8 mouse cellular contexts compared by ENCODE assay signal in the genomic region with DNA sequence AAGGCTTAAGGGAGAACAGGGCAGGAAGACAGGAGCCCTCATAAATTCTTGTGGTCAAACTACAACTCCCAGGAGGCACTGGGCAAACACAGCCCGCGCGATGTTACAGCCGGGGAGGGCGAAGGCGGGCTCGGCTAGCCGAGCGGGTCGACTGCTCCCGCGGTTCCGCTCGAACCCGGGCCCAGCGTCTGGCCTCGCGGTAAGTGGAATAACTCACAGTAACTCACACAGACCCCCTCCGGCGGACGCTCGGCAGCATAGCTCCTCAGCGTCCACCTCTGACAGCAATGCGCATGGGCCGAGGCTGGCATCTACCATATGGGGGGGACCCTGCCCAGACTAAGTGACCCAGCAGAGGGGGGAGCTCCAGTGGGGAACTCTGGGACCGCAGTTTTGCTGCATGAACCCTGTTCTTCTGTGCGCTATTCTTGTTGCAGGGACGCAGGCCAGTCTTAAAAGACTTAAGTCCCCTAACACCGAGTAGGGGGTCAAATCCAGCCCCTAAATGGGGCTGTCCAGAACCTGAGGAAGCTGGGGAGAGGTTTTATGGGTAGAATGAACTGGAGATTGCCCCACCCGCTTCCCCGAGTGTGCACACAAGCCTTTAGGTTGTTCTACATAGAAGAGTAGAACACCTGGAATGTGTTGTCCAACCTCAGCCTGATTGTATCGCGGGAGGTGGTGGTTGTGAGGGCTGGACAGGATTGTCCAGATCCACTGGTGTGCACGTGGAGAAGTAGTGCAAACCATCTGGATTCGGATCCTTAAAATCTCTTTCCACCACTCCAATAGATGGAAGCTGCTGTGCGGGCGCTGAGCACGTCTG. TPM values are rescaled to one million over a fixed set of nuclear protein-coding genes. Genes with fewer than 3 reads are reported as not detected.
DNase-seq lines count a peak whose midpoint lies in the region; ATAC-seq and TF ChIP-seq lines count a peak whose summit lies in the region.

A gene (plus strand): TSS at position 112 of the 826 bp plus-strand sequence.

- H3K9ac ChIP-seq in embryonic facial prominence, embryonic 13.5 days = peak within 1 kb of the TSS; percentile 94
- H3K9ac ChIP-seq in heart, adult 2 months (ENCODE audit: low read depth, low read length) = peak within 1 kb of the TSS; percentile 85
- H3K9ac ChIP-seq in limb, embryonic 13.5 days = peak within 1 kb of the TSS; percentile 83
- peak within 1 kb of the TSS; percentile 72 for H3K9ac ChIP-seq in midbrain, embryonic 16.5 days (ENCODE audit: low read depth, low read length)

- H3K36me3 ChIP-seq in embryonic facial prominence, embryonic 13.5 days = peaks cover 42% of the 10 kb centered on the region
- no peaks in the 10 kb centered on the region for H3K36me3 ChIP-seq in heart, adult 2 months (ENCODE audit: control insufficient read depth, insufficient read depth, low read length)
- peaks cover 40% of the 10 kb centered on the region for H3K36me3 ChIP-seq in limb, embryonic 13.5 days
- H3K36me3 ChIP-seq in midbrain, embryonic 16.5 days (ENCODE audit: control insufficient read depth, insufficient read depth, low read length) = peaks cover 13% of the 10 kb centered on the region

- TF ChIP-seq CTCF in heart, adult 2 months (IDR thresholded peaks at IDR 0.05) = 0 out of 2 replicates have a peak, but pooled peaks have one; percentile 9

- TF ChIP-seq EP300 in heart, adult 2 months (IDR thresholded peaks at IDR 0.05; ENCODE audit: insufficient read depth, low read depth, low read length) = no peak

- ATAC-seq in embryonic facial prominence, embryonic 13.5 days (ENCODE audit: insufficient number of reproducible peaks, insufficient read depth, low FRiP score, low TSS enrichment, low read depth) = peak; percentile 91
- ATAC-seq in limb, embryonic 13.5 days (ENCODE audit: low FRiP score, low read depth) = peak; percentile 91
- ATAC-seq in midbrain, embryonic 16.5 days = peak; percentile 94

- H3K4me3 ChIP-seq in embryonic facial prominence, embryonic 13.5 days = peak within 1 kb of the TSS; percentile 70
- peak within 1 kb of the TSS; percentile 90 for H3K4me3 ChIP-seq in heart, adult 2 months
- peak within 1 kb of the TSS; percentile 60 for H3K4me3 ChIP-seq in limb, embryonic 13.5 days
- peak within 1 kb of the TSS; percentile 62 for H3K4me3 ChIP-seq in midbrain, embryonic 16.5 days (ENCODE audit: low read depth, low read length)

- no peaks in the 10 kb centered on the region for H3K27me3 ChIP-seq in embryonic facial prominence, embryonic 13.5 days
- H3K27me3 ChIP-seq in heart, adult 2 months (ENCODE audit: control insufficient read depth, insufficient read depth, low read length) = no peaks in the 10 kb centered on the region
- H3K27me3 ChIP-seq in limb, embryonic 13.5 days = peaks cover 5% of the 10 kb centered on the region; the same call in 1 of the 2 replicates
- H3K27me3 ChIP-seq in midbrain, embryonic 16.5 days (ENCODE audit: control insufficient read depth, insufficient read depth, low read depth, low read length) = no peaks in the 10 kb centered on the region

- TF ChIP-seq POLR2A in heart, adult 2 months (IDR thresholded peaks at IDR 0.05; ENCODE audit: insufficient read depth, low read depth, low read length) = peak; percentile 89

- intact Hi-C loops in heart, adult 2 months (cut with DNase I) = no loop called here

- H3K79me2 ChIP-seq in heart, adult 2 months (replicated peaks; ENCODE audit: control insufficient read depth, insufficient read depth, low read length) = no peaks in the 10 kb centered on the region

- peak within 1 kb of the TSS; percentile 87 for H3K4me2 ChIP-seq in embryonic facial prominence, embryonic 13.5 days
- H3K4me2 ChIP-seq in limb, embryonic 13.5 days (replicated peaks) = peak within 1 kb of the TSS; percentile 83
- peak within 1 kb of the TSS; percentile 80 for H3K4me2 ChIP-seq in midbrain, embryonic 16.5 days (ENCODE audit: low read length)

- WGBS in embryonic facial prominence, embryonic 13.5 days = 6% methylated on average over 38 of the region's 38 CpGs
- 6% methylated on average over 38 of the region's 38 CpGs for WGBS in heart, adult 2 months
- WGBS in limb, embryonic 13.5 days = 5% methylated on average over 38 of the region's 38 CpGs
- 6% methylated on average over 38 of the region's 38 CpGs for WGBS in midbrain, embryonic 16.5 days

- peak; percentile 90 for DNase-seq in 3134 (ENCODE audit: extremely low read depth, insufficient read length, low spot score)
- peak; percentile 83 to 89 for DNase-seq in adrenal gland, postnatal 36 days
- peak; percentile 80 to 83 for DNase-seq in heart, adult 2 months
- DNase-seq in kidney, adult 8-10 months = peak; percentile 68 to 76
- DNase-seq in spleen, postnatal 14 days (ENCODE audit: low spot score in 2 of 2) = peak; percentile 42 to 68

- no peaks in the 10 kb centered on the region for H3K9me3 ChIP-seq in embryonic facial prominence, embryonic 13.5 days
- H3K9me3 ChIP-seq in limb, embryonic 13.5 days = no peaks in the 10 kb centered on the region
- no peaks in the 10 kb centered on the region for H3K9me3 ChIP-seq in midbrain, embryonic 16.5 days (replicated peaks; ENCODE audit: control insufficient read depth, low read length, poor library complexity, severe bottlenecking)

- peak within 1 kb of the TSS; percentile 86 for H3K27ac ChIP-seq in embryonic facial prominence, embryonic 13.5 days
- peak within 1 kb of the TSS; percentile 94 for H3K27ac ChIP-seq in heart, adult 2 months
- H3K27ac ChIP-seq in limb, embryonic 13.5 days = peak within 1 kb of the TSS; percentile 80
- peak within 1 kb of the TSS; percentile 91 for H3K27ac ChIP-seq in midbrain, embryonic 16.5 days (ENCODE audit: low read length)

- peaks cover 15% of the 10 kb centered on the region for H3K4me1 ChIP-seq in embryonic facial prominence, embryonic 13.5 days
- peaks cover 1% of the 10 kb centered on the region for H3K4me1 ChIP-seq in heart, adult 2 months (ENCODE audit: control insufficient read depth, insufficient read depth, low read length)
- H3K4me1 ChIP-seq in limb, embryonic 13.5 days = peaks cover 12% of the 10 kb centered on the region
- H3K4me1 ChIP-seq in midbrain, embryonic 16.5 days (ENCODE audit: control insufficient read depth, insufficient read depth, low read length) = peaks cover 7% of the 10 kb centered on the region

RNA-seq across cellular contexts. Expression of the gene that starts here (rescaled TPM):
- total RNA-seq in adrenal gland, postnatal 36 days (2021) = 100 to 1,000 TPM; 101 to 115 TPM
- 83.2 and 96.8 TPM in 2 replicates for polyA plus RNA-seq in embryonic facial prominence, embryonic 13.5 days (2015; fragmentation: Nextera tagmentation; extraction: Ambion mirVana)
- 100 to 1,000 TPM; 104 to 131 TPM for total RNA-seq in heart, adult 2 months (2021)
- 165 and 210 TPM in 2 replicates for polyA plus RNA-seq in heart, adult 2 months (2012; rRNA removed)
- 84.9 and 85.3 TPM in 2 replicates for polyA plus RNA-seq in limb, embryonic 13.5 days (2015; fragmentation: Nextera tagmentation; extraction: Ambion mirVana)
- polyA plus RNA-seq in midbrain, embryonic 16.5 days (2015; fragmentation: Nextera tagmentation; extraction: Ambion mirVana) = 61.3 and 67.1 TPM in 2 replicates

Comparison
In these comparisons a context has a peak if more than half of its experiments do, and no peak if none do; other contexts are left out.
1. Peak in every context shown above with its lines: DNase-seq, ATAC-seq, H3K4me3 ChIP-seq and H3K27ac ChIP-seq.